Mouse (Mus musculus) ES-E14 (cell line): ENCODE results near the gene Arpc5.

Source experiments
- CHD2 ChIP-seq: IDR thresholded peaks from 2 replicates; pipeline ENCODE4 v1.6.1; 2014; ENCODE audit warnings: mild to moderate bottlenecking, low read depth, low read length, inconsistent platforms
- HCFC1 ChIP-seq: IDR thresholded peaks from 2 replicates; pipeline ENCODE4 v1.6.1; 2012; ENCODE audit warnings: low read length, inconsistent platforms, borderline replicate concordance; ENCODE audit not compliant: insufficient read depth
- MAFK ChIP-seq: IDR thresholded peaks from 2 replicates; pipeline ENCODE4 v1.6.1; 2014; ENCODE audit warnings: mild to moderate bottlenecking, low read depth, low read length, inconsistent platforms; ENCODE audit not compliant: insufficient read depth
- ZNF384 ChIP-seq: IDR thresholded peaks from 2 replicates; pipeline ENCODE4 v1.6.1; 2012; ENCODE audit warnings: low read depth, low read length, inconsistent platforms

GRCm38 (mm10) chr1:152784620-152785019 lies 18.3 kb downstream of the Arpc5 start:
- TF ChIP-seq ZNF384, result no peak
- no peak for TF ChIP-seq CHD2
- no peak for TF ChIP-seq MAFK
- no peak for TF ChIP-seq HCFC1
